Mouse (Mus musculus): ENCODE measurements around the gene Dnaaf1. TPM values are rescaled to one million over a fixed set of nuclear protein-coding genes. Genes with fewer than 3 reads are reported as not detected.

The Dnaaf1 gene
- total and polyA plus RNA-seq, 3 experiments, result 0.19 to 0.54 TPM; not detected in 1

DNA sequence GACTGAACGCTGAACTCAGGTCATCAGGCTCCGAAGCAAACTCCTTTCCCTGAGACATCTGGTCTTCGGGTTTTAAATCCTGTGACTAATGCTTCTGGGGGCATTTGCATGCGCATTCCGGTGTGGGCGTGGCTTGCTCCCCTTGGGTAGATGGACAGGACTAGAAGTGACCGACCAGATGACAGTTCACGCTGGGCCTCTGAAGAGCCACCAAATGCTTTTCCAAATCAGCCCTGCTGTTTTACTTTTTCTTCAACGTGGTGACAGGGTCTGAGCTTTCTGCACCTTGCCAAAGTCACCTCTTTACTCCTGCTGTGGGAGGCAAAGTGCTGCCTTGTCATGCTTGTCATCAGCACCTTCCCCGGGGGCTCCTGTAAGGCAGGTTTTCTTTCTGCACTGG lies 13.8 kb downstream of the Dnaaf1 start:
- Histone ChIP-seq H3K27ac (ENCODE audit: control insufficient read depth, low read depth, low read length) (no peak overlapping the region), H3K79me2 (ENCODE audit: control insufficient read depth, insufficient read depth, low read length, poor library complexity) (no peaks in the 10 kb centered on the region), H3K9ac (ENCODE audit: control insufficient read depth, low read depth, low read length, poor library complexity, severe bottlenecking) (no peak overlapping the region), H3K36me3 (ENCODE audit: control insufficient read depth in 1 of 2, insufficient read depth in 2 of 2, low read length in 2 of 2) (no peaks in the 10 kb centered on the region), H3K4me3 (ENCODE audit: control insufficient read depth in 1 of 2, insufficient read depth in 1 of 2, low read depth in 2 of 2, low read length in 2 of 2) (no peak overlapping the region), H3K4me1 (ENCODE audit: control insufficient read depth in 1 of 2, insufficient read depth in 2 of 2, low read length in 2 of 2) (peaks cover 2 to 10% of the 10 kb centered on the region in 2 experiments; a peak in 3 of 4 replicates), H3K27me3 (ENCODE audit: control insufficient read depth in 1 of 2, insufficient read depth in 2 of 2, low read length in 2 of 2) (no peaks in the 10 kb centered on the region), H3K9me3 (replicated peaks; ENCODE audit: insufficient read depth, low read length) (no peaks in the 10 kb centered on the region)
- no peak for DNase-seq (ENCODE audit: low read depth, low spot score)
- TF ChIP-seq CTCF (IDR thresholded peaks at IDR 0.05 in 2 of 3, conservative IDR thresholded peaks at IDR 0.05 in 1 of 3; ENCODE audit: control insufficient read depth in 1 of 3, insufficient read depth in 1 of 3, low read depth in 2 of 3, low read length in 3 of 3, poor library complexity in 1 of 3, severe bottlenecking in 1 of 3), result no peak
- TF ChIP-seq POLR2AphosphoS2 (IDR thresholded peaks at IDR 0.05; ENCODE audit: low read length), result no peak
- no peak for TF ChIP-seq NRF1 (IDR thresholded peaks at IDR 0.05; ENCODE audit: insufficient read depth, low read depth, low read length, poor library complexity, severe bottlenecking)
- no peak for TF ChIP-seq ZNF384 (IDR thresholded peaks at IDR 0.05; ENCODE audit: low read depth, low read length)
- no peak for TF ChIP-seq ELF1 (IDR thresholded peaks at IDR 0.05; ENCODE audit: low read depth, low read length)

- Histone ChIP-seq H3K9ac (ENCODE audit: control insufficient read depth, low read depth, low read length, poor library complexity, severe bottlenecking) (no peak overlapping the region), H3K36me3 (ENCODE audit: control insufficient read depth in 1 of 2, insufficient read depth in 2 of 2, low read length in 2 of 2) (no peaks in the 10 kb centered on the region), H3K4me3 (ENCODE audit: control insufficient read depth in 1 of 2, insufficient read depth in 1 of 2, low read depth in 2 of 2, low read length in 2 of 2) (no peak overlapping the region), H3K4me1 (ENCODE audit: control insufficient read depth in 1 of 2, insufficient read depth in 2 of 2, low read length in 2 of 2) (peaks cover 0 to 6% of the 10 kb centered on the region in 2 experiments; a peak in 2 of 4 replicates), H3K9me3 (replicated peaks; ENCODE audit: insufficient read depth, low read length) (no peaks in the 10 kb centered on the region), H3K27ac (ENCODE audit: control insufficient read depth, low read depth, low read length) (no peak overlapping the region), H3K79me2 (ENCODE audit: control insufficient read depth, insufficient read depth, low read length, poor library complexity) (no peaks in the 10 kb centered on the region), H3K27me3 (ENCODE audit: control insufficient read depth in 1 of 2, insufficient read depth in 2 of 2, low read length in 2 of 2) (no peaks in the 10 kb centered on the region)
- TF ChIP-seq ZC3H11A (IDR thresholded peaks at IDR 0.05; ENCODE audit: low read depth, low read length) (no peak), MAX (IDR thresholded peaks at IDR 0.05; ENCODE audit: low read length) (no peak), MXI1 (IDR thresholded peaks at IDR 0.05; ENCODE audit: low read depth, low read length) (no peak), ZNF384 (IDR thresholded peaks at IDR 0.05; ENCODE audit: low read depth, low read length) (no peak), MAZ (IDR thresholded peaks at IDR 0.05; ENCODE audit: low read depth, low read length) (no peak), EP300 (IDR thresholded peaks at IDR 0.05; ENCODE audit: low read depth in 1 of 2, low read length in 2 of 2) (no peak), E2F4 (IDR thresholded peaks at IDR 0.05; ENCODE audit: borderline replicate concordance, low read depth, low read length) (no peak), BHLHE40 (IDR thresholded peaks at IDR 0.05; ENCODE audit: borderline replicate concordance, low read depth, low read length) (no peak), ELF1 (IDR thresholded peaks at IDR 0.05; ENCODE audit: low read depth, low read length) (no peak), CTCF (IDR thresholded peaks at IDR 0.05 in 2 of 3, conservative IDR thresholded peaks at IDR 0.05 in 1 of 3; ENCODE audit: control insufficient read depth in 1 of 3, insufficient read depth in 1 of 3, low read depth in 2 of 3, low read length in 3 of 3, poor library complexity in 1 of 3, severe bottlenecking in 1 of 3) (no peak), SIN3A (IDR thresholded peaks at IDR 0.05; ENCODE audit: low read length) (no peak), NRF1 (IDR thresholded peaks at IDR 0.05; ENCODE audit: insufficient read depth, low read depth, low read length, poor library complexity, severe bottlenecking) (no peak), MYC (IDR thresholded peaks at IDR 0.05; ENCODE audit: low read depth, low read length) (no peak), TAL1 (IDR thresholded peaks at IDR 0.05; ENCODE audit: low read length) (no peak), CHD1 (IDR thresholded peaks at IDR 0.05; ENCODE audit: low read depth, low read length) (no peak), MEF2A (IDR thresholded peaks at IDR 0.05; ENCODE audit: extremely low read depth, insufficient replicate concordance, low read depth, low read length, poor library complexity, severe bottlenecking) (no peak), HCFC1 (IDR thresholded peaks at IDR 0.05; ENCODE audit: low read depth, low read length) (no peak), NELFE (IDR thresholded peaks at IDR 0.05; ENCODE audit: low read depth, low read length) (no peak)
- DNase-seq (ENCODE audit: low read depth, low spot score), result no peak
Measured at GRCm38 (mm10) chr8:119590348-119590747, 15.3 kb downstream of the Dnaaf1 start.

Data from MEL (cell line).